Mouse (Mus musculus) mouse trophoblast stem cell (cell line): ENCODE measurements at regions not wholly inside any gene's neighbourhood (a gene's known extent, or its start where the extent isn't known, plus 50 kb on each side); places are given as distances from the start of the nearest gene placed in this dataset.

Experiments
- in situ Hi-C, 2 experiments: fragments of 300-500 bp; cut with MseI, MboI; formaldehyde crosslinking; loops; 2 replicates in 1 of 2; 3 replicates in 1 of 2; pipeline ENCODE4 v1.15.1; 2025

GRCm38 (mm10) chr9:112014796-112015195 lies 220.9 kb downstream of the Arpp21 start:
- in situ Hi-C loops = no loop called here

- in situ Hi-C loops = no loop called here
Observed at GRCm38 (mm10) chr9:111994401-111994800, 241.3 kb downstream of the Arpp21 start.

- in situ Hi-C loops = no loop called here
Observed at GRCm38 (mm10) chr9:111993844-111994243, 241.9 kb downstream of the Arpp21 start.

GRCm38 (mm10) chr9:111990060-111990459 lies 245.7 kb downstream of the Arpp21 start:
- in situ Hi-C loops = no loop called here

- in situ Hi-C loops = no loop called here
Observed at GRCm38 (mm10) chr9:111963405-111964037, 272.2 kb downstream of the Arpp21 start.

- in situ Hi-C loops = no loop called here
Observed at GRCm38 (mm10) chr9:111957799-111958198, 267.7 kb upstream of the Stac start.

- in situ Hi-C loops = no loop called here
Observed at GRCm38 (mm10) chr9:111939271-111940067, 249.3 kb upstream of the Stac start.

GRCm38 (mm10) chr9:111932455-111932854 lies 242.3 kb upstream of the Stac start:
- in situ Hi-C loops = no loop called here

- in situ Hi-C loops = loop anchor here (5.0 to 10.0 kb wide), 2 partner anchors 364 to 421 kb away; no protein-coding TSS in a partner anchor
Observed at GRCm38 (mm10) chr9:111918275-111918940, 228.3 kb upstream of the Stac start.

GRCm38 (mm10) chr9:111916684-111917535 lies 226.8 kb upstream of the Stac start:
- in situ Hi-C loops = loop anchor here (5.0 to 10.0 kb wide), 2 partner anchors 362 to 420 kb away; no protein-coding TSS in a partner anchor

GRCm38 (mm10) chr9:111908806-111909205 lies 218.7 kb upstream of the Stac start:
- in situ Hi-C loops = no loop called here

- in situ Hi-C loops = no loop called here
Observed at GRCm38 (mm10) chr9:111900196-111900595, 210.0 kb upstream of the Stac start.

GRCm38 (mm10) chr9:111897626-111898025 lies 207.5 kb upstream of the Stac start:
- in situ Hi-C loops = no loop called here

- in situ Hi-C loops = no loop called here
Observed at GRCm38 (mm10) chr9:111879710-111880109, 189.6 kb upstream of the Stac start.

GRCm38 (mm10) chr9:111876846-111877245 lies 186.7 kb upstream of the Stac start:
- in situ Hi-C loops = no loop called here

GRCm38 (mm10) chr9:111870466-111870865 lies 180.3 kb upstream of the Stac start:
- in situ Hi-C loops = no loop called here

- in situ Hi-C loops = no loop called here
Observed at GRCm38 (mm10) chr9:111869801-111870382, 179.7 kb upstream of the Stac start.

GRCm38 (mm10) chr9:111858051-111858450 lies 167.9 kb upstream of the Stac start:
- in situ Hi-C loops = no loop called here

- in situ Hi-C loops = no loop called here
Observed at GRCm38 (mm10) chr9:111854976-111855375, 164.8 kb upstream of the Stac start.

- in situ Hi-C loops = no loop called here
Observed at GRCm38 (mm10) chr9:111846366-111846765, 156.2 kb upstream of the Stac start.

GRCm38 (mm10) chr9:111841151-111841550 lies 151.0 kb upstream of the Stac start:
- in situ Hi-C loops = no loop called here
